Mouse (Mus musculus): Measurements from ENCODE around the gene Aldh3b1. TPM values are rescaled to one million over a fixed set of nuclear protein-coding genes. Genes with fewer than 3 reads are reported as not detected.
"Not testable (repeated sequence)": the region's sequence is repeated elsewhere in the genome, so short reads cannot be mapped to it uniquely, and the experiment has no call there.

Gene Aldh3b1
- polyA plus RNA-seq, 2 experiments: 1.8 to 2.6 TPM

DNA sequence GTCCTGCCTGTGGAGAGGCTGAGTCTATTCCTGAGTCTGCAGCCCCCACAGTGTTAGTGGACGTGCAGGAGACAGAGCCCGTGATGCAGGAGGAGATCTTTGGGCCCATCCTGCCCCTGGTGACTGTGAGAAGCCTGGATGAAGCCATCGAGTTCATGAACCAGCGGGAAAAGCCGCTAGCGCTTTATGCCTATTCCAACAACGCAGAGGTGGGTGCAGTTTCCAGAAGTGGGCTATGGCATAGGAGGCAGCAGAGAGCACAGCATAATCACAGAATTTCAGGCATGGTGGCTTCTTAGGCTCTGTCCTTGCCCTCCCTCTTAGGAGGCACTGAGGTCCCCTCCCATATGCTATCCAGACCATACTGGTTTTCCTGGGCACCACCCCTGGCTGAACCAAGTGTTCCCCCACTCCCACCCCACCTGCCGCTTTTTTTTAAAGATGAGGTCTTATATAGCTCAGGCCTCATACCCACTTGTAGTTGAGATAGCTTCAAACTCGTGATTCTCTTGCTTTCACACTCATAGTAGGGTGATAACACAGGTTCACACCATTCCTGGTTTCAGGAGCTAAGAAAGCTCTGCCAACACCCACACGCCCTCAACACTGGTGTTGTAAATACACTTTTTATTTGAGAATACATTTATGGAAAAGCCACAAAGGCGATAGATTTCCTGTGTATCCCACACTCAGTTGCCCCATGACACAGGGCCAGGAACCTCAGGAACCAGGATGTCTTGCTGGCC is 36.9 kb upstream of the Aldh3b1 start:
- no peaks in the 10 kb centered on the region for H3K36me3 ChIP-seq (ENCODE audit: control insufficient read depth, insufficient read depth, low read length)
- no peaks in the 10 kb centered on the region for H3K4me1 ChIP-seq (ENCODE audit: control insufficient read depth, insufficient read depth, low read length)
- H3K9ac ChIP-seq (ENCODE audit: low read depth, low read length, severe bottlenecking): no peak overlapping the region
- ATAC-seq (ENCODE audit: low FRiP score, low read depth) (no peak), DNase-seq (ENCODE audit: low spot score) (no peak)
- no peak overlapping the region for H3K4me2 ChIP-seq (replicated peaks; ENCODE audit: low read depth, low read length, severe bottlenecking)
- no peaks in the 10 kb centered on the region for H3K27me3 ChIP-seq (ENCODE audit: control insufficient read depth, insufficient read depth, low read length)
- no peaks in the 10 kb centered on the region for H3K9me3 ChIP-seq (ENCODE audit: control insufficient read depth, low read length)
- TF ChIP-seq POLR2A (IDR thresholded peaks at IDR 0.05; ENCODE audit: borderline replicate concordance, extremely low read depth, insufficient read depth, insufficient read length): no peak
- H3K4me3 ChIP-seq (replicated peaks; ENCODE audit: low read length): no peak overlapping the region
- WGBS: 73% methylated on average over 11 of the region's 11 CpGs
- no peak overlapping the region for H3K27ac ChIP-seq (replicated peaks; ENCODE audit: low read depth, low read length)

DNA sequence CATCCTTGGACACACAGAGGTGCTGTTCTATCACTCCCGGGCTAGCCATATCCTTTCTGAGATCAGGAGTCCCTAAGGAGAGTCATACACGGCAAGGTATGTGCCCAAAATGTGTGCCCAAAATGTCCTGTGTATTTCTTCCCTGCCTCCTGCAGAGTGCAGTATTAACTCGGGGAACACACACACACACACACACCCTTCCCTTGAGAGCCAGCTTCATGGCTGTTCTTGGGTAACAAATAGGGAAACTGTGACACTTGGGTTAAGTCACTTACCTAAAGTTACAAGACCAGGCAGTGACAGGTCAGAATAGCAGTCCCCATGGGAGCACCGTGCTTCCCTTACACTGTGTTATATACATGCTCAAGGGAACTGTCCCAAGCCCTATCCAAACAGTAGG is 34.4 kb upstream of the Aldh3b1 start:
- H3K4me2 ChIP-seq (replicated peaks; ENCODE audit: low read depth, low read length, severe bottlenecking): no peak overlapping the region
- H3K9ac ChIP-seq (ENCODE audit: low read depth, low read length, severe bottlenecking): no peak overlapping the region
- no peaks in the 10 kb centered on the region for H3K36me3 ChIP-seq (ENCODE audit: control insufficient read depth, insufficient read depth, low read length)
- no peak overlapping the region for H3K27ac ChIP-seq (replicated peaks; ENCODE audit: low read depth, low read length)
- H3K9me3 ChIP-seq (ENCODE audit: control insufficient read depth, low read length): no peaks in the 10 kb centered on the region
- ATAC-seq (ENCODE audit: low FRiP score, low read depth) (no peak), DNase-seq (ENCODE audit: low spot score) (no peak)
- TF ChIP-seq POLR2A (IDR thresholded peaks at IDR 0.05; ENCODE audit: borderline replicate concordance, extremely low read depth, insufficient read depth, insufficient read length): no peak
- no peaks in the 10 kb centered on the region for H3K4me1 ChIP-seq (ENCODE audit: control insufficient read depth, insufficient read depth, low read length)
- no peak overlapping the region for H3K4me3 ChIP-seq (replicated peaks; ENCODE audit: low read length)
- no peaks in the 10 kb centered on the region for H3K27me3 ChIP-seq (ENCODE audit: control insufficient read depth, insufficient read depth, low read length)
- 75% methylated on average over 4 of the region's 4 CpGs for WGBS

DNA sequence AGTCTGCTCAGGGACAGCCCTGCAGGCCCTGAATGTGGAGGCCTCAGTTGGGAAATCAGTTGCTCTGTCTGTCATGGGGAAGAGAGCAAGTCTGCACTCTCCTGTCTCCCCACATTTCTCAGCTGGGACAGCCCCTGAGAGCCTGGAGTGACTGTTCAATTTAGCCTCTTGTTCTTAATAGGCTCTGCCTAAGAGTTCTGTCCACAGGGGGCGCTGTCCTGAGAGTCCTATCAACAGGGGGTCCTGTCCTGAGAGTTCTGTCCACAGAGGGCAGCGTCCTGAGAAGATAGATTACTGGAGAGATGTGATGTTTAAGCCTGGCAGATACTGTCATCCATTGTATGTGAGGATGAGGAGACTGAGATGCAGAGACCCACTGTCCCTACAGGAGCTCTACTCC is 32.9 kb upstream of the Aldh3b1 start:
- DNase-seq (ENCODE audit: low spot score): no peak
- no peak overlapping the region for H3K4me2 ChIP-seq (replicated peaks; ENCODE audit: low read depth, low read length, severe bottlenecking)
- no peak for TF ChIP-seq POLR2A (IDR thresholded peaks at IDR 0.05; ENCODE audit: borderline replicate concordance, extremely low read depth, insufficient read depth, insufficient read length)
- ATAC-seq (ENCODE audit: low FRiP score, low read depth): no peak
- H3K4me1 ChIP-seq (ENCODE audit: control insufficient read depth, insufficient read depth, low read length): no peaks in the 10 kb centered on the region
- H3K4me3 ChIP-seq (replicated peaks; ENCODE audit: low read length): no peak overlapping the region
- no peaks in the 10 kb centered on the region for H3K27me3 ChIP-seq (ENCODE audit: control insufficient read depth, insufficient read depth, low read length)
- H3K9ac ChIP-seq (ENCODE audit: low read depth, low read length, severe bottlenecking): no peak overlapping the region
- 16% methylated on average over 2 of the region's 2 CpGs for WGBS
- H3K36me3 ChIP-seq (ENCODE audit: control insufficient read depth, insufficient read depth, low read length): no peaks in the 10 kb centered on the region
- no peak overlapping the region for H3K27ac ChIP-seq (replicated peaks; ENCODE audit: low read depth, low read length)
- H3K9me3 ChIP-seq (ENCODE audit: control insufficient read depth, low read length): no peaks in the 10 kb centered on the region

DNA sequence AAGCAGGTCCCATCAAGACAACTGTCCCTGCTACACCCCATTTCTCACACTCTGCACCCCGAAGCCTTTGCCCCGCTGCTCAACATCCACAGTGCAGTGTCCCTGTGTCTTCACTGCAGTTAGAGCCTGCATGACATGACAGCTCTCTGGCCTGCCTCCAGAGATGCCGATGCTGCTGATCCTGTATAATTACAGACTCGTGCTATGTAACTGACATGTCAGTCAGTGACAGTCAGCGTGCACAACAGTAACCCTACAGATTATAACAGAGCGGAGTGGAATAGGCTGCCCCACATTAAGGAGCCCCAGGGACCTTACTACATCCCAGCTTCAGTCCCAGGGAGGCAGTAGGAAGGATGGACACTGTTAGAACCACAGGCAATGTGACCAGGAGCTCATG is 32.2 kb upstream of the Aldh3b1 start:
- 83% methylated on average over 6 of the region's 6 CpGs for WGBS
- not testable (repeated sequence) for DNase-seq (ENCODE audit: low spot score); H3K36me3 ChIP-seq (ENCODE audit: control insufficient read depth, insufficient read depth, low read length); H3K9me3 ChIP-seq (ENCODE audit: control insufficient read depth, low read length); ATAC-seq (ENCODE audit: low FRiP score, low read depth); H3K4me1 ChIP-seq (ENCODE audit: control insufficient read depth, insufficient read depth, low read length); H3K27ac ChIP-seq (replicated peaks; ENCODE audit: low read depth, low read length); H3K4me3 ChIP-seq (replicated peaks; ENCODE audit: low read length); H3K9ac ChIP-seq (ENCODE audit: low read depth, low read length, severe bottlenecking); H3K27me3 ChIP-seq (ENCODE audit: control insufficient read depth, insufficient read depth, low read length); H3K4me2 ChIP-seq (replicated peaks; ENCODE audit: low read depth, low read length, severe bottlenecking)

DNA sequence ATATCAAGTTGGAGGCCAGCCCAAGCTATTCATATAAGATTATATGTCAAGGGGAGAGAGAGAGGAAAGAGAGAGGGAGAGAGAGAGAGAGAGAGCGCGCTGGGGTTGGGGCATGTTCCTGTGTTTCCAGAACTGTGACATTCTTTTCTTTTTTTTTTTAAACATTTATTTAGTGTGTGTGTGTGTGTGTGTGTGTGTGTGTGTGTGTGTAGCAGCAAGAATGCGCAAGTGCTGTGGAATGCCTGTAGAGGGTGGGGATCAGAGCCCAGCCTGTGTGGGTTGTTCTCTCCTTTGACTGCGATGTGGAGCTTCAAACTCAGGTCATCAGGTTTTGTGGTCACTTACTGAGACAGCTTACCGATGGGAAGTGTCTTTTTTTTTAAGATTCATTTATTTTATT is 30.6 kb upstream of the Aldh3b1 start:
- Histone ChIP-seq H3K36me3 (ENCODE audit: control insufficient read depth, insufficient read depth, low read length) (no peaks in the 10 kb centered on the region), H3K4me2 (replicated peaks; ENCODE audit: low read depth, low read length, severe bottlenecking) (no peak overlapping the region), H3K9ac (ENCODE audit: low read depth, low read length, severe bottlenecking) (no peak overlapping the region), H3K4me3 (replicated peaks; ENCODE audit: low read length) (no peak overlapping the region), H3K27me3 (ENCODE audit: control insufficient read depth, insufficient read depth, low read length) (no peaks in the 10 kb centered on the region), H3K4me1 (ENCODE audit: control insufficient read depth, insufficient read depth, low read length) (no peaks in the 10 kb centered on the region), H3K9me3 (ENCODE audit: control insufficient read depth, low read length) (no peaks in the 10 kb centered on the region), H3K27ac (replicated peaks; ENCODE audit: low read depth, low read length) (no peak overlapping the region)
- ATAC-seq (ENCODE audit: low FRiP score, low read depth) (no peak), DNase-seq (ENCODE audit: low spot score) (no peak)
- 74% methylated on average over 5 of the region's 5 CpGs for WGBS
- TF ChIP-seq POLR2A (IDR thresholded peaks at IDR 0.05; ENCODE audit: borderline replicate concordance, extremely low read depth, insufficient read depth, insufficient read length): no peak

DNA sequence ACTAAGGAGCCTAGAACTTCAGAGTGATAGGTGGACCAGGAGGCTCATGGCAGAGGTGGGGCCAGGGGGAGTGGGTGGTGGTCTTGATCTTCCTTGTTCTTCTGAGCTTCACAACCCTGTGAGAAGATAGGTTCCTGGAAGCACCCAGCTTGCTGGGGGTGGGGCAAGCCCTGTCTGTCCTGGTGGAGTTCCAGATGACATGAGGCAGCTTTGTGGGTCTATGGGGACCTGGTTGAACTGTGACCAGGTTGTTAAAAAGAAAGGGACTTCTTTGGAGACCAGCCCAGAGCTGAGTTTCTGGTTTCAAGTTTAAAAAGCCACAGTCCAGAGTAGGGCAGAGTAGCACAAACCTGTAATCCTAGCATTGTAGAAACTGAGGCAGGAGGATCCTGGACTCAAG is 29.4 kb upstream of the Aldh3b1 start:
- Histone ChIP-seq H3K4me1 (ENCODE audit: control insufficient read depth, insufficient read depth, low read length) (no peaks in the 10 kb centered on the region), H3K27me3 (ENCODE audit: control insufficient read depth, insufficient read depth, low read length) (no peaks in the 10 kb centered on the region), H3K4me3 (replicated peaks; ENCODE audit: low read length) (no peak overlapping the region), H3K36me3 (ENCODE audit: control insufficient read depth, insufficient read depth, low read length) (no peaks in the 10 kb centered on the region), H3K9me3 (ENCODE audit: control insufficient read depth, low read length) (no peaks in the 10 kb centered on the region), H3K27ac (replicated peaks; ENCODE audit: low read depth, low read length) (no peak overlapping the region), H3K9ac (ENCODE audit: low read depth, low read length, severe bottlenecking) (no peak overlapping the region), H3K4me2 (replicated peaks; ENCODE audit: low read depth, low read length, severe bottlenecking) (no peak overlapping the region)
- TF ChIP-seq POLR2A (IDR thresholded peaks at IDR 0.05; ENCODE audit: borderline replicate concordance, extremely low read depth, insufficient read depth, insufficient read length): no peak
- ATAC-seq (ENCODE audit: low FRiP score, low read depth) (no peak), DNase-seq (ENCODE audit: low spot score) (no peak)

All from limb, embryonic 14.5 days (tissue).